Mouse (Mus musculus) embryonic facial prominence, embryonic 15.5 days (tissue): ENCODE measurements around the gene Thsd4. TPM values are rescaled to one million over a fixed set of nuclear protein-coding genes. Genes with fewer than 3 reads are reported as not detected.

Experiments used
- ATAC-seq: fragments of 200-750 bp; cut with Nextera tagmentation; 2 replicates; pipeline ENCODE4 v1.8.0; 2017; ENCODE audit warnings: low read depth, moderate TSS enrichment; ENCODE audit not compliant: insufficient number of reproducible peaks, low FRiP score, low TSS enrichment
- H3K27ac ChIP-seq: fragments of 300-500 bp; sonication (generic); replicated peaks from 2 replicates; pipeline ENCODE4 v1.5.1; 2015; ENCODE audit warnings: mild to moderate bottlenecking, inconsistent platforms
- H3K27me3 ChIP-seq: fragments of 300-500 bp; sonication (generic); 2 replicates; pipeline ENCODE4 v1.6.1; 2015; ENCODE audit warnings: inconsistent platforms
- H3K36me3 ChIP-seq: fragments of 300-500 bp; sonication (generic); 2 replicates; pipeline ENCODE4 v1.6.1; 2015; ENCODE audit warnings: mild to moderate bottlenecking, inconsistent platforms
- H3K4me1 ChIP-seq: fragments of 300-500 bp; sonication (generic); 2 replicates; pipeline ENCODE4 v1.6.1; 2015; ENCODE audit warnings: inconsistent platforms
- H3K4me2 ChIP-seq: fragments of 300-500 bp; sonication (generic); replicated peaks from 2 replicates; pipeline ENCODE4 v1.6.1; 2015; ENCODE audit warnings: mild to moderate bottlenecking, inconsistent platforms
- H3K4me3 ChIP-seq: fragments of 300-500 bp; sonication (generic); replicated peaks from 2 replicates; pipeline ENCODE4 v1.5.1; 2015; ENCODE audit warnings: mild to moderate bottlenecking, inconsistent platforms
- H3K9ac ChIP-seq: fragments of 300-500 bp; sonication (generic); 2 replicates; pipeline ENCODE4 v1.6.1; 2015; ENCODE audit warnings: inconsistent platforms
- H3K9me3 ChIP-seq: fragments of 300-500 bp; sonication (generic); replicated peaks from 2 replicates; pipeline ENCODE4 v1.6.1; 2016; ENCODE audit warnings: inconsistent platforms
- WGBS: fragments of 180-500 bp; shearing (Covaris S2); methylation state at CpG from one replicate; pipeline ENCODE4 v1.1.7; 2015; 5-methylcytosine and 5-hydroxymethylcytosine counted together
- polyA plus RNA-seq: library from polyadenylated mRNA; unstranded; fragments of >200 nt; fragmentation: Nextera tagmentation; extraction: Ambion mirVana; gene quantifications from 2 replicates; pipeline ENCODE4 v1.2.1, GENCODE M21; 2015

The Thsd4 gene
- polyA plus RNA-seq, 1 experiment from 2014 or later: 26.0 TPM

DNA sequence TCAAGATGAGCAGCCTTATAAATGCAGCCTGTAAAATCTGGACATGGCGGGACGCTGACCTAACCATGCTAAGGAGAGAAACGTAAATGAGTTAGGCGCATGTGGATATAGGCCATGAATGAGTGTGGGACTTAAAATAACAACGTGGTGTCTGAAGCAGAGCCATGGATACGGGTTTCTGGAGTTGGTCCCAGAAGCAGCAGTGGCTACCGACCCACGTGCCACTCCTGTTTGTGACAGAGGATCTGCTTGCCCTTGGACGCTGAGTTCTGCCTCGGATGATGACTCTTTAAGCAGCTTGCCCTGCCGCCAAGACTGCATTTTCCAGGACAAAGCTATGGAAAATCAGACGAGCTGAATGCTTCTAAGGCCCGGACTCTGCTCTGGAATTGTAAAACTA is 262.2 kb downstream of the Thsd4 start:
- WGBS: 79% methylated on average over 13 of the region's 13 CpGs
- peaks cover 3% of the 10 kb centered on the region for H3K4me1 ChIP-seq

DNA sequence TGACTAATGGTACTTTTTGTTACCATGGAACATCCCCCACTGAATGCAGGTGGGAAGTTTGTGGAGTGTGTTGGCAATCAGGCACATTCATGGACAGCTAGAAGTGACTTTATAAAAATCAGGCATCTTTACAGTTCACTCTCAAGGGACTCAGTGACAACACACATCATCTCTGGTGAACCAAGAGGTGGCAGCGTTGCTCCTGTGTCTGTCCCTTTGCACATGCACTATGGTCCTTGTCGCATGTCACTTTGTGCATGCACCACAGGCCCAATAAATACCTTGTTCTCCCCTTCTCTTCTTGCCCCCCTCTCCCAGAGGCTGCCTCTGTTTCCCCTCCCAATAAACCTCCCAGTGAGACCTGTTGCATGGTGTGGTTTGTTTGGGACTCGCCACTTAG is 270.1 kb downstream of the Thsd4 start:
- no peaks in the 10 kb centered on the region for H3K4me1 ChIP-seq
- no peak overlapping the region for H3K4me3 ChIP-seq
- WGBS: 63% methylated on average over 3 of the region's 3 CpGs
- no peaks in the 10 kb centered on the region for H3K27me3 ChIP-seq
- H3K9me3 ChIP-seq: no peaks in the 10 kb centered on the region
- H3K9ac ChIP-seq: no peak overlapping the region
- no peak for ATAC-seq
- H3K27ac ChIP-seq: no peak overlapping the region
- no peaks in the 10 kb centered on the region for H3K36me3 ChIP-seq
- H3K4me2 ChIP-seq: no peak overlapping the region

More for the DNA sequence above, 262.2 kb downstream of the Thsd4 start:
- no peak overlapping the region for H3K9ac ChIP-seq
- no peaks in the 10 kb centered on the region for H3K27me3 ChIP-seq
- H3K4me2 ChIP-seq: no peak overlapping the region
- H3K4me3 ChIP-seq: no peak overlapping the region
- no peak overlapping the region for H3K27ac ChIP-seq
- no peaks in the 10 kb centered on the region for H3K36me3 ChIP-seq
- ATAC-seq: no peak
- no peaks in the 10 kb centered on the region for H3K9me3 ChIP-seq

DNA sequence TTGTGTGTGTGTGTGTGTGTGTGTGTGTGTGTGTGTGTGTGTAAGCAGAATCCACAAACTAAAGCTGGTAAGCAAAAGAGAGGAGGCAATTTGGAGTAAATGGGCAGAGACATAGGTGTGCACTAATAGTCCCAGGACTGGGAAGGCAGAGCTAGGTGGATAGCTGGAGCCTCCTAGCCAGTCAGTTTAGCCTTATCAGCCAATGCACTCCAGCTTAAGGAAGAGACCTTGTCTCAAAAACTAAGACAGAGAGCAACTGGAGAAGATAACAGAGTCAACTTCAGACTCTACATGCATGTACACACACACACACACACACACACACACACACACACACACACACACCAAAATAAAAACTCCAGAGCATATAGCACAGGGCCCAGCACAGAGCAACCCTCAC is 271.4 kb downstream of the Thsd4 start:
- Histone ChIP-seq H3K9me3 (no peaks in the 10 kb centered on the region), H3K27me3 (no peaks in the 10 kb centered on the region), H3K4me2 (no peak overlapping the region), H3K9ac (no peak overlapping the region), H3K27ac (no peak overlapping the region), H3K36me3 (no peaks in the 10 kb centered on the region), H3K4me1 (no peaks in the 10 kb centered on the region), H3K4me3 (no peak overlapping the region)
- no peak for ATAC-seq

DNA sequence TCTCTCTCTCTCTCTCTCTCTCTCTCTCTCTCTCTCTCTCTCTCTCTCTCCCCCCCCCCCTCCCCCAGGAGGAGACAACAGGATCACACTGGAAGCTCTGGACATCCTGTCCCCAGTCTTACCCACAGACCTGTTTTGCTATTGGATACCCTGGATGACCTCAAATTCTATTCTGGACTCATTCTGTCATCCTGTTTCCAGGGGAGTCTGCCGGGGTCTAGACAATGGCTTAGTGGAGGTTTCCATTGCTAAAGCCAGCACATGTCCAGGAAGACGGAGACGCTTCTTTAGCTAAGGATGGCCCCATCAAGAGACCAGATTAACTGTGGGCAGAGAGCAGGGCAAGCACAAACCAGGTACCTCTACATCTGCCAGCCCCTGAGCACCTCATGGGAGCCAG is 273.8 kb downstream of the Thsd4 start:
- 87% methylated on average over 3 of the region's 3 CpGs for WGBS
- H3K27me3 ChIP-seq: no peaks in the 10 kb centered on the region

DNA sequence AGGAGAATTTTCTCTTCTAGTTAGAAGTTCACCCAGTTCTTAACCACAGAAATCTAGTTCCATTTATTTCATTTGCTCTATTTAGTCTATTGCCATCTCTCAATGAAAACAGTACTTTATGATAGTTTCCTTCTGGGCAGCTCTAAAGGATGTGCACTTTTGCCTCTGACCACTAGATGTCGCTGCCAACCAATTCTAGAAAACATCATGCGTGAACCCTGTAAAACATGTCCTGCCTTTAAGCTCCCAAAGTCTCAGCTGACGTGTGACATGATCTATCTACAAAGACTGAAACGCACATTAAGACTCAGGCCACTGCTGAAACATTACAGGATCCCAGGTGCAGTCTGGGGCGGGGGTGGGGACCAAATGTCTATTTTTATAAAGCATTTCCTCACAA is 276.9 kb downstream of the Thsd4 start:
- Histone ChIP-seq H3K27me3 (no peaks in the 10 kb centered on the region), H3K4me3 (no peak overlapping the region), H3K9ac (no peak overlapping the region), H3K4me1 (no peaks in the 10 kb centered on the region), H3K27ac (no peak overlapping the region), H3K9me3 (no peaks in the 10 kb centered on the region), H3K4me2 (no peak overlapping the region), H3K36me3 (no peaks in the 10 kb centered on the region)
- 2% methylated on average over 5 of the region's 5 CpGs for WGBS
- no peak for ATAC-seq

More for the DNA sequence above, 273.8 kb downstream of the Thsd4 start:
- no peak overlapping the region for H3K9ac ChIP-seq
- no peaks in the 10 kb centered on the region for H3K9me3 ChIP-seq
- H3K4me3 ChIP-seq: no peak overlapping the region
- no peak overlapping the region for H3K27ac ChIP-seq
- ATAC-seq: no peak
- no peaks in the 10 kb centered on the region for H3K4me1 ChIP-seq
- no peak overlapping the region for H3K4me2 ChIP-seq
- H3K36me3 ChIP-seq: no peaks in the 10 kb centered on the region

DNA sequence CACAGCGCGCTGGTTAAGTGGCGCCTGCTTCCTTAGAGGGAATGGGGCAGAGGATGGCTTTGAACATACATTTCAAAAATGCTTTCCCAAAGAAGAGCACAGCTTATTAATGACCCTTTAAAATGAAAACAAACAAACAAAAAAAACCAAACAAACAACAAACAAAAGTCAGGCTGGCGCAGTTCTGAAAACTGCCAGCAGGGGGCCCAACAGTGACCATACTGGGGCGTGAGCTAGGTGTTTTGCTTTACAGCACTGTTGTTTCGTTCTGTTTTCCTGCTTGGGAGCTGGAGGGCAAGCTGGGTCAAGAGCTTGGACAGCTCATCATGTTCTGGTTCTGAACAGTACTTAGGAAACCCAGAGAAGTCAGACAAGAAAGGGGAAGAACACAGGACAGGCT is 278.3 kb downstream of the Thsd4 start:
- Histone ChIP-seq H3K27me3 (no peaks in the 10 kb centered on the region), H3K27ac (no peak overlapping the region), H3K4me1 (no peaks in the 10 kb centered on the region), H3K9ac (no peak overlapping the region), H3K4me3 (no peak overlapping the region), H3K36me3 (no peaks in the 10 kb centered on the region), H3K4me2 (no peak overlapping the region), H3K9me3 (no peaks in the 10 kb centered on the region)
- no peak for ATAC-seq
- WGBS: 62% methylated on average over 6 of the region's 6 CpGs

DNA sequence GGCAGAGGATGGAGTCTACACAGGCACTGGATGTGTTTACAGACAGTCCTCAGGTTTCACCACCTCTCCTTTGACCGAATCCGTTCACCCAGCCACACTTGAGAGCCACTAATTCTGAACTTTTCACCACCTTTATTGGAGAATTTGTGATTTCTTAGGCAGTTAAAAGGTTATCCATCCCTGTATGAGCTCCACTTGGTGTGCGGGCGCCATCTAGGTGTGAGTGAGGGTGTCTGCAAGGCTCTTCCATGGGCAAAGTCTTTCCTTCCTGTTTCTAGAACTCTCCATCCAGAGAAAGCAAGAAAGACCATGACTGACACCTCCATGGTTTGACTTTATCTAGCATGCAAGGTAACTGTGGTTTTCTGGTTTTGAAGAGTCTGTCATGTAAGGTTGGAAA is 284.2 kb downstream of the Thsd4 start:
- no peak overlapping the region for H3K4me2 ChIP-seq
- WGBS: 30% methylated on average over 4 of the region's 4 CpGs
- no peak overlapping the region; the same call in 1 of the 2 replicates for H3K27ac ChIP-seq
- no peak overlapping the region for H3K4me3 ChIP-seq
- no peaks in the 10 kb centered on the region for H3K9me3 ChIP-seq
- no peaks in the 10 kb centered on the region for H3K27me3 ChIP-seq
- ATAC-seq: no peak
- no peak overlapping the region for H3K9ac ChIP-seq
- H3K36me3 ChIP-seq: no peaks in the 10 kb centered on the region
- peaks cover 37% of the 10 kb centered on the region for H3K4me1 ChIP-seq

DNA sequence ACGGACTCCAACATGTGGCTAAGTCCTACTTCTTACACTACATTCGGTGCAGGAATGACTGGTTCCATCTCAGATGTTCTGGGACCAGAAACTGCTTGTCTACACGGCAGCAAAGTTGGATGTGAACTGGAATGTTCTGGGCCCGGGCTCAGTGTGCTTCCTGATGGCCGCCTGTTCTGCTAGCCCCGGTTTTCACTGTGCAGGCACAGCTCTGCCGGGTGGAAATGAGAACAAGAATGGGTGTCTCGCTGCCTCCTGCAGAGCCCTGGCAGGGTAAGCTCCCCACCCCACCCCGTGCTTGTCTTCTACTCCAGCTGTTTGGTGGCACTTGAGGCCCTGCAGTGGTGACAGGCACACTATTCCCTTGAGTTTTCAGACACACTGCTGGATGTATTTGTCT is 285.7 kb downstream of the Thsd4 start:
- ATAC-seq: peak; percentile 46; the same call in 1 of the 2 replicates
- Histone ChIP-seq H3K9ac (no peak overlapping the region), H3K27ac (peak overlapping the region; percentile 48), H3K27me3 (no peaks in the 10 kb centered on the region), H3K9me3 (no peaks in the 10 kb centered on the region), H3K4me2 (no peak overlapping the region), H3K4me3 (no peak overlapping the region), H3K36me3 (no peaks in the 10 kb centered on the region), H3K4me1 (peaks cover 47% of the 10 kb centered on the region)
- WGBS: 48% methylated on average over 9 of the region's 9 CpGs

DNA sequence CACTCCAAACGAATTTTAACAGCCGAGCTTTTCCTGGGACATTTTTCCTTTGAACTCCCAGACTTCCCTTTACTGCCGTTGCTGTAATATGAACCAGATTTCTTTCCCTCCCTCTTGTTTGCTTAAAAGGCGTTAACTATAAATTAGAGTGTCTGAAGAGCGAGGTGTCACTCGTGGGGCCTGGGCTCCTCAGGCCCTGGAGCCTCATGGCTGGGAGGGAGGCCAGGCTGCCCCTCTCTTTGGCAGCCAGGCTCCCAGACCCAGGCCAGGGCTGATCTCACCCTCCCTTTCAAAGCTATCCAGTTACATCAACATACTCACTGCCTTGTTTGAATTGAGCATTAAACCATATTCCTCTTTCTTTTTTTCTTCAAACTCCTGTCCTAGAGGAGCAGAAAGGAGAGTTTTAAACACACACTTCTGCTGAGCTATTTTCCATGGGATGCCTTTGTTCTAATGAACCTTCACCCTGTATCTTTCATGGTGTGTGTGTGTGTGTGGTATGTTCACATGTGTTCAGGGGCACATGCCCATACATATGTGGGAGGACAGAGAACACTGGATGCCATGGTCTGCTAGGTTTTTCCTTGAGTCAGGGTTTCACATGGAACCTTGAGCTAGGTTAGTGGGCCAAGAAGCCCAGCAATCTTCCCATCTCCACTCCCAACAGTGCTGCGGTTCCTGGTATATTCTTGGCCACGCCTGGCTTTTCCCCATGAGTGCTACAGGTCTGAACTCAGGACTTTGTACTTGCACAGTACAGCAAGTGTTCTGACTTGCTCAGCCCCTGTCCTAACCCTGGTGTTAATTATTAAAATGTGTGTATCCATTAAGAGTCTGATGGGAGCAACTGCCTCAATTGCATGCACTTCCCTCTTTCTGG is 287.4 kb downstream of the Thsd4 start:
- ATAC-seq: peak; percentile 85
- peaks cover 49% of the 10 kb centered on the region for H3K4me1 ChIP-seq

DNA sequence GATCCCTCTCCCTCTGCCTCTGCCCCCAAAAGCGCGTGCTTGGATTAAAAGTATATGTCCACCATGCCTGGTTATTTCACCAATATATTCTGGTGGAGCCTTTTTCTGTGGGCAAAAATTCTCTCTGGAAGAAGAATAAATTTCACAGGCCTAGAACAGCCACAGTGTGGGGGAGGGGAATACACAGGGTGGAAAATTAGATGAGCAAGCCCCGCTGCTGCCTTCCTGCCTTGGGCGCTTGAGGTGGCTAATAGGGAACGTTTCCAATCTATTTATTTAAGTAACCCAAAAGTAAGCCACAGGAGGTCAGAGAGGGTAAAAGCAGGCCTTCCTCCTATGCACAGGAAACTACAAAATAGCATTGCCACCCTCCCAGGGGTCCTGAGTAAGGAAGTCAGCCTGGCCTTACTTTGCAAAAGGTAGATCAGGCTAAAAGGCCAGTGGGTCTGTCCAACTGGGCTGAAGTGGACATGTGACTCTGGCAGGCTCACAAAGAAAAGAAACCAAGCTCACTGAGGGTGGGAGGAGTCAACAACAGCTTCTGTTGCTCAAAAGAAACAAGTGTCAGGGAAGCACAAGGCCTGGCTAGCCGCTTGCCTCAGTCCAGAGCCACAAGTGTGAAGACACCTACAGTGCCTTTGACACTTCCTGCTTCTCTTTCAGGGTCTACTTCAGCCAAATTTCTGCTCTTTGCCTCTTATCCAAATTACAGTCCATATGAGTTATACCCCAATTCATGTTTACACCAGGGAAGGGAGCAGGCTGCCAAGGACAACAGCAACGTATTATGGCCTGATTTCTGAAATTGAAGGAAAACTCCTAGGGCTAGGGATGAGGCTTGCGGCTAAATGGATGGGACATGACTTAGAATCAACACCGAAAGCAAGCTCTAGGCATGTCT is 289.6 kb downstream of the Thsd4 start:
- Histone ChIP-seq H3K36me3 (no peaks in the 10 kb centered on the region), H3K4me1 (peaks cover 56% of the 10 kb centered on the region), H3K4me2 (no peak overlapping the region), H3K9ac (no peak overlapping the region), H3K27me3 (no peaks in the 10 kb centered on the region), H3K27ac (no peak overlapping the region), H3K4me3 (no peak overlapping the region), H3K9me3 (no peaks in the 10 kb centered on the region)
- no peak for ATAC-seq
- 70% methylated on average over 9 of the region's 9 CpGs for WGBS

More for the DNA sequence above, 287.4 kb downstream of the Thsd4 start:
- Histone ChIP-seq H3K4me3 (no peak overlapping the region), H3K4me2 (no peak overlapping the region), H3K36me3 (no peaks in the 10 kb centered on the region), H3K27me3 (no peaks in the 10 kb centered on the region), H3K9ac (no peak overlapping the region), H3K9me3 (no peaks in the 10 kb centered on the region), H3K27ac (peak overlapping the region; percentile 85)
- 20% methylated on average over 8 of the region's 8 CpGs for WGBS

DNA sequence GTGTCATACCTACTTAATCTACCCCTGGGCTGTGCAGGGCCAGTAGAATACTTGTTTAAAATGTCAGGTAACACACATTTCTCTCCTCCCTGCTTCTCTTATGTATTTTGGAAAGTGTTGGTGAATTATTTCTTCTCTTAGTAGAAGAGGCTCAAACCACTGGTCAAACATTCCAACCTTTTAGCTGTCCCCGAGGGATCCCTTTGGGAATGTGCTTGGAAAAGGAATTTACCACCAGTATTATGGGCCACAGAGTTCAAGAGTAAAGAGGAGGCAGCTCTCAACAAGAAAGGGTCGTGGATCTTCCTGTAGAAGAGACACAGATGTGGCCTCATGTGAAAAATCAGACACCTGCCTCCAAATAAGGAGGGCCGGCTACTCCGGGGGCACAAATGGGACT is 292.4 kb downstream of the Thsd4 start:
- H3K4me1 ChIP-seq: peaks cover 58% of the 10 kb centered on the region
- no peak overlapping the region for H3K27ac ChIP-seq
- H3K4me3 ChIP-seq: no peak overlapping the region
- no peaks in the 10 kb centered on the region for H3K9me3 ChIP-seq
- H3K4me2 ChIP-seq: no peak overlapping the region
- no peak for ATAC-seq
- no peaks in the 10 kb centered on the region for H3K27me3 ChIP-seq
- H3K36me3 ChIP-seq: no peaks in the 10 kb centered on the region
- no peak overlapping the region for H3K9ac ChIP-seq
- WGBS: 78% methylated on average over 4 of the region's 4 CpGs
